Mouse (Mus musculus): ENCODE results near the gene Chat.

- TF ChIP-seq GATA1 (IDR thresholded peaks at IDR 0.05; ENCODE audit: borderline replicate concordance, low read length): no peak
- TF ChIP-seq FLI1 (IDR thresholded peaks at IDR 0.05; ENCODE audit: low read length): no peak
Observed at GRCm38 (mm10) chr14:32476559-32476958, 10.8 kb upstream of the Chat start.

Data from megakaryocyte, embryonic 14.5 days (primary cell).